Mouse (Mus musculus) heart, embryonic 16.5 days (tissue): ENCODE data around the gene Tgfbi. TPM values are rescaled to one million over a fixed set of nuclear protein-coding genes. Genes with fewer than 3 reads are reported as not detected.

ENCODE experiments used
- ATAC-seq: fragments of 200-750 bp; cut with Nextera tagmentation; replicated peaks from 2 replicates; pipeline ENCODE4 v1.8.0; 2017; ENCODE audit warnings: moderate number of reproducible peaks; ENCODE audit not compliant: insufficient read depth, low FRiP score; ENCODE audit errors: extremely low read depth
- H3K27ac ChIP-seq: fragments of 300-500 bp; sonication (generic); 2 replicates; pipeline ENCODE4 v1.5.1; 2014; ENCODE audit warnings: mild to moderate bottlenecking, low read length, control low read depth, moderate library complexity
- H3K27me3 ChIP-seq: fragments of 300-500 bp; sonication (generic); 2 replicates; pipeline ENCODE4 v1.6.1; 2014; ENCODE audit warnings: low read length, mixed read lengths; ENCODE audit not compliant: control insufficient read depth, insufficient read depth
- H3K36me3 ChIP-seq: fragments of 300-500 bp; sonication (generic); 2 replicates; pipeline ENCODE4 v1.6.1; 2014; ENCODE audit not compliant: control insufficient read depth, insufficient read depth
- H3K4me1 ChIP-seq: fragments of 300-500 bp; sonication (generic); 2 replicates; pipeline ENCODE4 v1.6.1; 2014; ENCODE audit warnings: low read length, mixed read lengths; ENCODE audit not compliant: control insufficient read depth, insufficient read depth
- H3K4me2 ChIP-seq: fragments of 300-500 bp; sonication (generic); 2 replicates; pipeline ENCODE4 v1.6.1; 2014; ENCODE audit warnings: low read depth, mild to moderate bottlenecking, control low read depth, low read length
- H3K4me3 ChIP-seq: fragments of 300-500 bp; sonication (generic); 2 replicates; pipeline ENCODE4 v1.5.1; 2014; ENCODE audit warnings: mild to moderate bottlenecking, control low read depth, low read length
- H3K9ac ChIP-seq: fragments of 300-500 bp; sonication (generic); 2 replicates; pipeline ENCODE4 v1.6.1; 2014; ENCODE audit warnings: low read length, control low read depth
- H3K9me3 ChIP-seq: fragments of 300-500 bp; sonication (generic); replicated peaks from 2 replicates; pipeline ENCODE4 v1.6.1; 2016; ENCODE audit warnings: low read length; ENCODE audit not compliant: control insufficient read depth
- WGBS: fragments of 180-500 bp; shearing (Covaris S2); extraction: QIAGEN DNeasy Blood & Tissue Kit; methylation state at CpG from one replicate; pipeline ENCODE4 v1.1.7; 2014; 5-methylcytosine and 5-hydroxymethylcytosine counted together
- polyA plus RNA-seq: library from polyadenylated mRNA; unstranded; fragments of >200 nt; fragmentation: Nextera tagmentation; extraction: Ambion mirVana; gene quantifications from 2 replicates; pipeline ENCODE4 v1.2.1, GENCODE M21; 2015

The Tgfbi gene
- polyA plus RNA-seq, 1 experiment from 2014 or later, result 32.7 TPM

GRCm38 (mm10) chr13:56593196-56593595 lies 16.1 kb upstream of the Tgfbi start:
- H3K4me2 ChIP-seq, result no peak overlapping the region
- H3K36me3 ChIP-seq, result no peaks in the 10 kb centered on the region
- H3K27me3 ChIP-seq, result no peaks in the 10 kb centered on the region
- no peak overlapping the region for H3K4me3 ChIP-seq
- WGBS, result 70% methylated on average over 5 of the region's 5 CpGs
- no peaks in the 10 kb centered on the region for H3K9me3 ChIP-seq
- H3K9ac ChIP-seq, result no peak overlapping the region
- H3K4me1 ChIP-seq, result peaks cover 58% of the 10 kb centered on the region
- ATAC-seq, result no peak
- no peak overlapping the region for H3K27ac ChIP-seq

GRCm38 (mm10) chr13:56593961-56594391 lies 15.3 kb upstream of the Tgfbi start:
- no peaks in the 10 kb centered on the region for H3K27me3 ChIP-seq
- H3K4me1 ChIP-seq, result peaks cover 58% of the 10 kb centered on the region
- ATAC-seq, result peak; percentile 76

GRCm38 (mm10) chr13:56595246-56595645 lies 14.1 kb upstream of the Tgfbi start:
- no peaks in the 10 kb centered on the region for H3K9me3 ChIP-seq
- H3K27me3 ChIP-seq, result no peaks in the 10 kb centered on the region
- no peak overlapping the region for H3K4me3 ChIP-seq
- no peak overlapping the region for H3K9ac ChIP-seq
- 65% methylated on average over 8 of the region's 8 CpGs for WGBS
- no peaks in the 10 kb centered on the region for H3K36me3 ChIP-seq
- peaks cover 55% of the 10 kb centered on the region for H3K4me1 ChIP-seq
- H3K27ac ChIP-seq, result no peak overlapping the region
- ATAC-seq, result no peak
- H3K4me2 ChIP-seq, result no peak overlapping the region

More at GRCm38 (mm10) chr13:56593961-56594391, 15.3 kb upstream of the Tgfbi start:
- Histone ChIP-seq H3K27ac (peak overlapping the region; percentile 69), H3K9me3 (no peaks in the 10 kb centered on the region), H3K9ac (0 out of 2 replicates have a peak overlapping the region, but pooled peaks have one; percentile 26), H3K36me3 (no peaks in the 10 kb centered on the region), H3K4me3 (no peak overlapping the region), H3K4me2 (no peak overlapping the region; the same call in 1 of the 2 replicates)
- WGBS, result 35% methylated on average over 7 of the region's 7 CpGs

- 0 out of 2 replicates have a peak overlapping the region, but pooled peaks have one; percentile 15 for H3K27ac ChIP-seq
- WGBS, result 90% methylated on average over 4 of the region's 4 CpGs
- peaks cover 66% of the 10 kb centered on the region for H3K4me1 ChIP-seq
- H3K36me3 ChIP-seq, result no peaks in the 10 kb centered on the region
- H3K9me3 ChIP-seq, result no peaks in the 10 kb centered on the region
- H3K4me2 ChIP-seq, result no peak overlapping the region
- no peak for ATAC-seq
- no peaks in the 10 kb centered on the region for H3K27me3 ChIP-seq
- H3K9ac ChIP-seq, result no peak overlapping the region
- no peak overlapping the region for H3K4me3 ChIP-seq
These were observed 12.0 kb upstream of the Tgfbi start for GRCm38 (mm10) chr13:56597296-56597695.

- Histone ChIP-seq H3K27ac (no peak overlapping the region), H3K4me1 (peaks cover 66% of the 10 kb centered on the region), H3K9ac (no peak overlapping the region), H3K4me2 (peak overlapping the region; percentile 30; the same call in 1 of the 2 replicates), H3K9me3 (no peaks in the 10 kb centered on the region), H3K4me3 (no peak overlapping the region), H3K27me3 (no peaks in the 10 kb centered on the region), H3K36me3 (no peaks in the 10 kb centered on the region)
- WGBS, result 39% methylated on average over 12 of the region's 12 CpGs
- ATAC-seq, result peak; percentile 41
These were observed 11.3 kb upstream of the Tgfbi start for GRCm38 (mm10) chr13:56597831-56598612.

DNA sequence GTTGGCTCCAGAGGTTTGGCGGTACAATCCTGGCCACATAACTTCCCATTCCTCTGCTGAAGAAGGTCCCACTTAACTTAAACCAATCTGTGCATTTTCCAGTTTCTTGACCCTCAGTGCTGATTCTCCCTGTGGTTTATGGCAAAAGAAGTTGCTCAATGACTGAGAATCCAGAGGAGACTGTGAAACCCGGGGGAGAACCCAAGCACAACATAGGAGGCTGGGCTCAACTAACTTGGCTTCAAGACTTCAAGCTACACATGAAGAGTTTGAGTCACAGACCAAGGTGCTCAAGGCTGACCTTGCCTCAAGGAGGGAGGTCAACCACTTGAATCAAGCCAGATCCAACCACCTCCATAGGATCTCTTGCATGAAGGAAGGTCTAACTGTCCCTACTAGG lies 9.8 kb upstream of the Tgfbi start:
- H3K9me3 ChIP-seq, result no peaks in the 10 kb centered on the region

GRCm38 (mm10) chr13:56600216-56600890 lies 9.0 kb upstream of the Tgfbi start:
- whole genome bisulfite sequencing, result 33% methylated on average over 10 of the region's 10 CpGs
- Histone ChIP-seq H3K27ac (peak overlapping the region; percentile 89), H3K4me2 (peak overlapping the region; percentile 14; the same call in 1 of the 2 replicates), H3K4me1 (peaks cover 44% of the 10 kb centered on the region), H3K27me3 (no peaks in the 10 kb centered on the region; the same call in 1 of the 2 replicates), H3K4me3 (no peak overlapping the region), H3K36me3 (no peaks in the 10 kb centered on the region), H3K9ac (peak overlapping the region; percentile 7; the same call in 1 of the 2 replicates), H3K9me3 (no peaks in the 10 kb centered on the region)
- ATAC-seq, result peak; percentile 75

More for the DNA sequence above, 9.8 kb upstream of the Tgfbi start:
- Histone ChIP-seq H3K27ac (no peak overlapping the region), H3K36me3 (no peaks in the 10 kb centered on the region), H3K4me2 (no peak overlapping the region), H3K4me1 (peaks cover 53% of the 10 kb centered on the region), H3K27me3 (no peaks in the 10 kb centered on the region), H3K4me3 (no peak overlapping the region), H3K9ac (no peak overlapping the region)
- 91% methylated on average over 2 of the region's 2 CpGs for WGBS
- ATAC-seq, result no peak

DNA sequence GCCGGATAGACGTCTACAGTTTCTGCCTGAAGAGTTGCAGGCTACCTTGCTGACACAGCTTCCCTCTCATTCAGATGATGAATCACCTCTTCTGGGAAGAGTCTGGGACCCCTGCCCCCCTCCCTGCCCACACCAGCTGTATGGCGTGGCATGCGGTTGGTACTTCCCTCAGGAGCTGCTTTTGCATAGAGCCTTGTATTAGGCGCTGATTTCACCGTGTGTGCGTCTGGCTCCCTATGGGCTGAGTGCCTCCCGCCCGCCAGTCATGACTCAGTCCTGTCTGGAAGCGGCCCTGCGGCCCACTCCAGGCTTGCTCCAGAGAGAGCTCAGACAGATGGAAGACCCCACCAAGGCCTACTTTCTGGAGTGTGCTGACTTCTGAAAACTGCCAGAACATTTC lies 8.1 kb upstream of the Tgfbi start:
- Histone ChIP-seq H3K27me3 (no peaks in the 10 kb centered on the region; the same call in 1 of the 2 replicates), H3K4me3 (no peak overlapping the region), H3K4me1 (peaks cover 39% of the 10 kb centered on the region), H3K9me3 (no peaks in the 10 kb centered on the region), H3K4me2 (no peak overlapping the region), H3K9ac (no peak overlapping the region; the same call in 1 of the 2 replicates), H3K36me3 (no peaks in the 10 kb centered on the region), H3K27ac (peak overlapping the region; percentile 89)
- ATAC-seq, result peak; percentile 47
- 24% methylated on average over 11 of the region's 11 CpGs for WGBS

DNA sequence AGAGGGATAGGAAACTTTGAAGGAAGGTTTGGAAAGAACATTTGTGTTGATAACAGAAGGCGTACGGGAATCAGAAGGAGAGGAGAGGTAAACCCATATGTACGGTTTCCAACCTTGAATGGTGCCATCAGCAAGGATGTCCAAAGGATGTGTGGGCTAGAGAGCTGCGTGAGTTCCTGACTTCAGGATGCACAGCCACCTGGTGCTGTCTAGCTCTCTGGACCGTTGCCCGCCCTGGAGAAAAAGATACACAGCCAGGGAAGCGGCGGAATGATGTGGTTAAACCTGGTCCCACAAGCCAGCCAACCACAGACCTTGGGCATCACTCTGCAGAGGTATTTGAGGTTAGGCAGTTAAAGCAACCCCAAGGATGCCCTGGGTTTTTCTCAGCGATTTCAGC lies 3.8 kb upstream of the Tgfbi start:
- 82% methylated on average over 9 of the region's 9 CpGs for WGBS
- ATAC-seq, result no peak

More for the DNA sequence above, 3.8 kb upstream of the Tgfbi start:
- Histone ChIP-seq H3K27ac (no peak overlapping the region), H3K27me3 (peaks cover 18% of the 10 kb centered on the region), H3K4me3 (no peak overlapping the region), H3K4me2 (no peak overlapping the region), H3K9me3 (no peaks in the 10 kb centered on the region), H3K4me1 (peaks cover 22% of the 10 kb centered on the region), H3K9ac (no peak overlapping the region), H3K36me3 (no peaks in the 10 kb centered on the region)
